Mouse (Mus musculus) megakaryocyte, embryonic 14.5 days (primary cell): Measurements from ENCODE around the gene Mfap4.

Source experiments
- FLI1 ChIP-seq: IDR thresholded peaks from 2 replicates; pipeline ENCODE4 v1.6.1; 2012; ENCODE audit warnings: low read length, inconsistent platforms, mixed read lengths
- GATA1 ChIP-seq: IDR thresholded peaks from 3 replicates; pipeline ENCODE4 v1.6.1; 2012; ENCODE audit warnings: mixed read lengths, low read length, inconsistent platforms, borderline replicate concordance

DNA sequence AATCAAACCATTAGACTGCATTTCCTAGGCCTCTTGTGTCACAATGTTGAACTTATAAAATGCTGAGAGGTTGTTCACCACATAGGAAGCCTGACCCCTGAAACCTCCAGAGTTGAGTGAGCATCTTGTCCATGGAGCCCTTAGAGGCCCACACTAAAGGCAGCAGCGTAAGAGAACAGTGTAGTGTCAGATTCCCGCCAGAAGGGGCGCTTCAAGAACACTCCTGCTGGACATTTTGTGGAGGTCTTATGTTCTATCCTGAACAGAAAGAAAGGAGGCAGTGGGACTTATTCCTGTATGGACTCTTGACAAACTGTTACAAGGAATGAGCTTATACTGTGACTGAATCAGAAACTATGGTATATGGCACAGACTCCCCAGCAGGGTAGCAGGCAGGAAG lies 29.7 kb downstream of the Mfap4 start:
- TF ChIP-seq GATA1 (no peak), FLI1 (no peak)
